Mouse (Mus musculus) lung, postnatal 25 days (tissue): ENCODE measurements around the gene Gcnt1.

Experiments used
- DNase-seq: peaks from one replicate; pipeline ENCODE4 v3.0.0; 2022; ENCODE audit warnings: low spot score

Gene Gcnt1

GRCm38 (mm10) chr19:17366364-17367090, 6.1 kb downstream of the Gcnt1 start:
- DNase-seq, result no peak

GRCm38 (mm10) chr19:17364741-17365140, 7.9 kb downstream of the Gcnt1 start:
- no peak for DNase-seq

- DNase-seq, result no peak
Observed at GRCm38 (mm10) chr19:17361181-17361580, 11.5 kb downstream of the Gcnt1 start.

- DNase-seq, result no peak
Observed at GRCm38 (mm10) chr19:17359315-17359890, 13.2 kb downstream of the Gcnt1 start.

- no peak for DNase-seq
Observed at GRCm38 (mm10) chr19:17357391-17357790, 15.3 kb downstream of the Gcnt1 start.

GRCm38 (mm10) chr19:17356932-17357331, 15.7 kb downstream of the Gcnt1 start:
- no peak for DNase-seq

GRCm38 (mm10) chr19:17355950-17356867, 16.4 kb downstream of the Gcnt1 start:
- peak; percentile 71 for DNase-seq

- DNase-seq, result no peak
Observed at GRCm38 (mm10) chr19:17355361-17355760, 17.3 kb downstream of the Gcnt1 start.

GRCm38 (mm10) chr19:17354797-17355196, 17.8 kb downstream of the Gcnt1 start:
- DNase-seq, result no peak

GRCm38 (mm10) chr19:17354362-17354761, 18.3 kb downstream of the Gcnt1 start:
- DNase-seq, result no peak

GRCm38 (mm10) chr19:17353727-17354126, 18.9 kb downstream of the Gcnt1 start:
- no peak for DNase-seq

GRCm38 (mm10) chr19:17347852-17348251, 24.8 kb downstream of the Gcnt1 start:
- no peak for DNase-seq

GRCm38 (mm10) chr19:17346716-17347474, 25.7 kb downstream of the Gcnt1 start:
- no peak for DNase-seq

- DNase-seq, result no peak
Observed at GRCm38 (mm10) chr19:17344881-17345280, 27.8 kb downstream of the Gcnt1 start.

- DNase-seq, result no peak
Observed at GRCm38 (mm10) chr19:17339563-17339962, 33.1 kb downstream of the Gcnt1 start.

GRCm38 (mm10) chr19:17337057-17337679, 35.5 kb downstream of the Gcnt1 start:
- DNase-seq, result no peak

GRCm38 (mm10) chr19:17336646-17337045, 36.0 kb downstream of the Gcnt1 start:
- DNase-seq, result no peak

GRCm38 (mm10) chr19:17334644-17335333, 37.9 kb downstream of the Gcnt1 start:
- no peak for DNase-seq

GRCm38 (mm10) chr19:17333043-17333442, 39.6 kb downstream of the Gcnt1 start:
- no peak for DNase-seq

- DNase-seq, result no peak
Observed at GRCm38 (mm10) chr19:17328916-17329315, 43.7 kb downstream of the Gcnt1 start.

- no peak for DNase-seq
Observed at GRCm38 (mm10) chr19:17327881-17328404, 44.7 kb downstream of the Gcnt1 start.
